Mouse (Mus musculus) ES-Bruce4 (cell line): ENCODE measurements around the gene Ccdc80.

Experiments
- CTCF ChIP-seq: IDR thresholded peaks from one replicate; pipeline ENCODE4 v1.8.1; 2011; ENCODE audit warnings: low read depth, low read length
- EP300 ChIP-seq: IDR thresholded peaks from 2 replicates; pipeline ENCODE4 v1.6.1; 2011; ENCODE audit warnings: low read depth, low read length; ENCODE audit not compliant: insufficient read depth
- POLR2A ChIP-seq: IDR thresholded peaks from one replicate; pipeline ENCODE4 v1.8.1; 2011; ENCODE audit warnings: low read length; ENCODE audit not compliant: insufficient read depth

DNA sequence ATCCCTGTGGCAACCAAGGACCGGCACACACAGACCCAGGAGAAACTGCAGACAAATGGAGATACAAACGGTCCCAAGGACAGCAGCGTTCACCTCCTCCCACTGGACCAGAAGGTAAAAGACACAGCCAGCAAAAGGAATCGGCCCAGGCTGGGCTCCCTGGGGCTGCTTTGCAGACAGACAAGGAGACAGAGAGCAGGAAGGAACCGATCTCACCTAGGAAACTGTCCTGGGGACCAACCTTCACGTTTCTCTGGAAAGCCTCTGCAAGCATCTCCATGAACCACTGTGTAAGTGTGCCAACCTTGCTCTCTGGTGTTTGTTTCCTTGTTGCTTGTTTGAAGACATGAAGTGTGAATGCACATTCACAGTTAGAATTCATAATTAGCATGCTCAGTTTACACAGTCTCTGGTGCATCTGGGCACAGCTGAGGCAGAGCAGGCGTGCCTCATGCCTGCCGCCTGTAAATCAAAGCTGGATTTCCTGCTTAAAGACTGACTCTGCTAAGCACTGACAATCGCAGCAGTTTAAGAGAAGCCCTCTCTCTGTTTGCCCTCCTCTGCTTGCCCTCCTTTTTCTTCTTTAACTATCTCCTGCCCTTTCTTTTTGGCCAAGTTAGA lies 1.0 kb downstream of the Ccdc80 start:
- TF ChIP-seq POLR2A (no peak), CTCF (no peak), EP300 (no peak)
